Mouse (Mus musculus): ENCODE measurements around the gene Ppfia4.

The Ppfia4 gene

GRCm38 (mm10) chr1:134339162-134339561 lies 6.4 kb upstream of the Ppfia4 start:
- DNase-seq (ENCODE audit: low spot score), result no peak

GRCm38 (mm10) chr1:134336958-134337710 lies 4.4 kb upstream of the Ppfia4 start:
- DNase-seq (ENCODE audit: low spot score), result no peak

GRCm38 (mm10) chr1:134335924-134336810 lies 3.4 kb upstream of the Ppfia4 start:
- no peak for DNase-seq (ENCODE audit: low spot score)

- no peak for DNase-seq (ENCODE audit: low spot score)
Measured at GRCm38 (mm10) chr1:134335211-134335923, 2.6 kb upstream of the Ppfia4 start.

GRCm38 (mm10) chr1:134334111-134334827 lies 1.5 kb upstream of the Ppfia4 start:
- DNase-seq (ENCODE audit: low spot score), result no peak

- DNase-seq (ENCODE audit: low spot score), result no peak
Measured at GRCm38 (mm10) chr1:134333371-134334110, 813 bp upstream of the Ppfia4 start.

GRCm38 (mm10) chr1:134331879-134332635 lies 671 bp downstream of the Ppfia4 start:
- peak; percentile 25 for DNase-seq (ENCODE audit: low spot score)

GRCm38 (mm10) chr1:134326841-134327346 lies 5.8 kb downstream of the Ppfia4 start:
- no peak for DNase-seq (ENCODE audit: low spot score)

GRCm38 (mm10) chr1:134322591-134322990 lies 10.1 kb downstream of the Ppfia4 start:
- DNase-seq (ENCODE audit: low spot score), result no peak

GRCm38 (mm10) chr1:134320691-134321301 lies 11.9 kb downstream of the Ppfia4 start:
- no peak for DNase-seq (ENCODE audit: low spot score)

- no peak for DNase-seq (ENCODE audit: low spot score)
Measured at GRCm38 (mm10) chr1:134318261-134318660, 14.5 kb downstream of the Ppfia4 start.

- DNase-seq (ENCODE audit: low spot score), result no peak
Measured at GRCm38 (mm10) chr1:134316361-134316760, 16.4 kb downstream of the Ppfia4 start.

GRCm38 (mm10) chr1:134315181-134315580 lies 17.5 kb downstream of the Ppfia4 start:
- DNase-seq (ENCODE audit: low spot score), result no peak

GRCm38 (mm10) chr1:134311760-134312159 lies 21.0 kb downstream of the Ppfia4 start:
- DNase-seq (ENCODE audit: low spot score), result no peak

GRCm38 (mm10) chr1:134310729-134311128 lies 22.0 kb downstream of the Ppfia4 start:
- DNase-seq (ENCODE audit: low spot score), result no peak

- DNase-seq (ENCODE audit: low spot score), result no peak
Measured at GRCm38 (mm10) chr1:134310291-134310690, 22.4 kb downstream of the Ppfia4 start.

- no peak for DNase-seq (ENCODE audit: low spot score)
Measured at GRCm38 (mm10) chr1:134307409-134307808, 25.3 kb downstream of the Ppfia4 start.

GRCm38 (mm10) chr1:134304940-134305339 lies 27.8 kb downstream of the Ppfia4 start:
- DNase-seq (ENCODE audit: low spot score), result no peak

- no peak for DNase-seq (ENCODE audit: low spot score)
Measured at GRCm38 (mm10) chr1:134302568-134303238, 30.0 kb downstream of the Ppfia4 start.
